Mouse (Mus musculus) lung, adult 2 months (tissue): Measurements from ENCODE around the gene Emilin1.

Experiments used
- CTCF ChIP-seq: fragments of 200-500 bp; IDR thresholded peaks from 2 replicates; pipeline ENCODE4 v1.5.1; 2011; ENCODE audit warnings: mild to moderate bottlenecking, low read length, control low read depth; ENCODE audit not compliant: insufficient read depth
- POLR2A ChIP-seq: fragments of 200-500 bp; IDR thresholded peaks from 2 replicates; pipeline ENCODE4 v1.6.1; 2011; ENCODE audit warnings: low read depth, mild to moderate bottlenecking, control low read depth, low read length, borderline replicate concordance; ENCODE audit errors: extremely low read depth

GRCm38 (mm10) chr5:30949654-30950326, 36.6 kb downstream of the Emilin1 start:
- TF ChIP-seq CTCF (no peak), POLR2A (peak; percentile 66; the same call in 1 of the 2 replicates)
